Mouse (Mus musculus): ENCODE results near the gene Rplp0. TPM values are rescaled to one million over a fixed set of nuclear protein-coding genes. Genes with fewer than 3 reads are reported as not detected.

Gene Rplp0
- polyA plus RNA-seq, 1 experiment from 2014 or later: 903 TPM

DNA sequence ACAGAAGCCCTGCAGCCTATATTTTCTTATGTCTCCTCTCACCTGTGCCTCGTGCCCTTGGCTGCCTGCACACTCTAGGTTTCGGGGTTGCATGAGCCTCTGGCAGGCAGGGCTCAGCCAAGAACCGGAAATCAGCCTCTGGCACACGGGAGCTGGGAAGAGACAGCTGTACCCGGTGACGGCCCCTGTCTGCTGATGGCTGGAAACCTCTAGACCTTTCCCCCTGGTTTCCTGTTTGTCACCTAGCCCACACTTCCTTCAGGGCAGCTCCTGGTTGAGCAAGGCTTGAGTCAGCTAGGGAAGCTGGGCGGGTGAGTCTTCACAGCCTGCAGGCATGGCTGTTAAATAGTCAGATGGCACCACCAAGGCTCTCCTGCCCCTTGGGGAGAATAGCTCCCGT, 24.4 kb upstream of the Rplp0 start:
- Histone ChIP-seq H3K9me3 (ENCODE audit: control insufficient read depth, low read length) (no peaks in the 10 kb centered on the region), H3K36me3 (ENCODE audit: control insufficient read depth, insufficient read depth, low read length) (no peaks in the 10 kb centered on the region), H3K4me2 (ENCODE audit: low read depth, low read length) (no peak overlapping the region), H3K9ac (replicated peaks; ENCODE audit: low read depth, low read length) (no peak overlapping the region), H3K27ac (ENCODE audit: low read depth, low read length) (no peak overlapping the region), H3K27me3 (ENCODE audit: control insufficient read depth, insufficient read depth, low read length) (no peaks in the 10 kb centered on the region), H3K4me1 (ENCODE audit: control insufficient read depth, insufficient read depth, low read length) (peaks cover 20% of the 10 kb centered on the region), H3K4me3 (ENCODE audit: low read depth, low read length) (no peak overlapping the region)
- 49% methylated on average over 8 of the region's 8 CpGs for WGBS
- ATAC-seq (ENCODE audit: low read depth): no peak

DNA sequence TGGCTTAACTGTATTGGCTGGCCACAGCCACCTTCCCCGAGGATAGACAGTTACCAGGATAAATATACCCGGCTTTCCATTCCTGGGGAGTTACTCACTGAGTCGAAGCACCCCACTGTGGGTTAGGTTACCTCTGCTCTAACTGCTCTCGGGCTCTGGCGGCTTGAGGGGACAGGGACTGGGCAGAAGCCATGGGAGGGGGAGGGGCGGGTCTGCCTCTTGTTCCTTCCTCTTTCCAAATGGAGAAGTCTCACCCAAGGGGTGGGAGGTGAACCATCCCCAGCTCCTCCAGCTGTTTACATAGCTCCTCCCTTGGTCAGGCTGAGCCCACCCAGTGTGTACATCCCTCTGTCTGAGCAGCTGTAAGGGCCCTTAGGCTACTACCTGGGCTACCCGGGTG, 23.6 kb upstream of the Rplp0 start:
- no peak for ATAC-seq (ENCODE audit: low read depth)

GRCm38 (mm10) chr5:115538017-115538692, 21.1 kb upstream of the Rplp0 start:
- ATAC-seq (ENCODE audit: low read depth): no peak; the same call in 1 of the 2 replicates
- WGBS: 73% methylated on average over 13 of the region's 13 CpGs

More for the DNA sequence above, 23.6 kb upstream of the Rplp0 start:
- 37% methylated on average over 7 of the region's 7 CpGs for WGBS
- no peak overlapping the region for H3K9ac ChIP-seq (replicated peaks; ENCODE audit: low read depth, low read length)
- H3K27ac ChIP-seq (ENCODE audit: low read depth, low read length): no peak overlapping the region
- H3K27me3 ChIP-seq (ENCODE audit: control insufficient read depth, insufficient read depth, low read length): no peaks in the 10 kb centered on the region
- no peaks in the 10 kb centered on the region for H3K36me3 ChIP-seq (ENCODE audit: control insufficient read depth, insufficient read depth, low read length)
- H3K4me3 ChIP-seq (ENCODE audit: low read depth, low read length): no peak overlapping the region
- no peaks in the 10 kb centered on the region for H3K9me3 ChIP-seq (ENCODE audit: control insufficient read depth, low read length)
- H3K4me1 ChIP-seq (ENCODE audit: control insufficient read depth, insufficient read depth, low read length): peaks cover 20% of the 10 kb centered on the region
- no peak overlapping the region for H3K4me2 ChIP-seq (ENCODE audit: low read depth, low read length)

DNA sequence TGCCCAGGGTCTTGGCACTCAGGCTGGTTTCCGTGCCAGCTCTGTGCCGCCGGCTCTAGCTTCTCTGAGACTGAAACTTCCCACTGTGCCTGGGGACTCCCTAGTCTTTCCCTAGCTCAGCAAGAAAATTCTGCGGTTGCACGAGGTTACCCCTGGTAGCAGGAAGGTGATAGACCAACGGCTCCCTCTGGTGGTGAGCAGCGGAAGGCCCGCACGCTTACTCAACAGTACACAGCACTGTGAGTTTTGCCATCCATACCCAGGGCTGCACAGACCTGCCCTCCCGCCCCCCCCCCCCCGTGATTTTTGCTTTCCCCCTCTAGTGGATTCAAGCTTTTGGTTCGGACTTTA, 20.6 kb upstream of the Rplp0 start:
- Histone ChIP-seq H3K27ac (ENCODE audit: low read depth, low read length) (no peak overlapping the region), H3K4me1 (ENCODE audit: control insufficient read depth, insufficient read depth, low read length) (peaks cover 16% of the 10 kb centered on the region), H3K27me3 (ENCODE audit: control insufficient read depth, insufficient read depth, low read length) (no peaks in the 10 kb centered on the region), H3K4me3 (ENCODE audit: low read depth, low read length) (no peak overlapping the region), H3K9ac (replicated peaks; ENCODE audit: low read depth, low read length) (no peak overlapping the region), H3K9me3 (ENCODE audit: control insufficient read depth, low read length) (no peaks in the 10 kb centered on the region), H3K4me2 (ENCODE audit: low read depth, low read length) (no peak overlapping the region), H3K36me3 (ENCODE audit: control insufficient read depth, insufficient read depth, low read length) (no peaks in the 10 kb centered on the region)
- ATAC-seq (ENCODE audit: low read depth): peak; percentile 88
- 2% methylated on average over 12 of the region's 12 CpGs for WGBS

More at GRCm38 (mm10) chr5:115538017-115538692, 21.1 kb upstream of the Rplp0 start:
- Histone ChIP-seq H3K9ac (replicated peaks; ENCODE audit: low read depth, low read length) (0 out of 2 replicates have a peak overlapping the region, but pooled peaks have one; percentile 7), H3K36me3 (ENCODE audit: control insufficient read depth, insufficient read depth, low read length) (no peaks in the 10 kb centered on the region), H3K4me2 (ENCODE audit: low read depth, low read length) (no peak overlapping the region), H3K9me3 (ENCODE audit: control insufficient read depth, low read length) (no peaks in the 10 kb centered on the region), H3K4me1 (ENCODE audit: control insufficient read depth, insufficient read depth, low read length) (peaks cover 11% of the 10 kb centered on the region), H3K27ac (ENCODE audit: low read depth, low read length) (no peak overlapping the region), H3K4me3 (ENCODE audit: low read depth, low read length) (no peak overlapping the region), H3K27me3 (ENCODE audit: control insufficient read depth, insufficient read depth, low read length) (no peaks in the 10 kb centered on the region)

DNA sequence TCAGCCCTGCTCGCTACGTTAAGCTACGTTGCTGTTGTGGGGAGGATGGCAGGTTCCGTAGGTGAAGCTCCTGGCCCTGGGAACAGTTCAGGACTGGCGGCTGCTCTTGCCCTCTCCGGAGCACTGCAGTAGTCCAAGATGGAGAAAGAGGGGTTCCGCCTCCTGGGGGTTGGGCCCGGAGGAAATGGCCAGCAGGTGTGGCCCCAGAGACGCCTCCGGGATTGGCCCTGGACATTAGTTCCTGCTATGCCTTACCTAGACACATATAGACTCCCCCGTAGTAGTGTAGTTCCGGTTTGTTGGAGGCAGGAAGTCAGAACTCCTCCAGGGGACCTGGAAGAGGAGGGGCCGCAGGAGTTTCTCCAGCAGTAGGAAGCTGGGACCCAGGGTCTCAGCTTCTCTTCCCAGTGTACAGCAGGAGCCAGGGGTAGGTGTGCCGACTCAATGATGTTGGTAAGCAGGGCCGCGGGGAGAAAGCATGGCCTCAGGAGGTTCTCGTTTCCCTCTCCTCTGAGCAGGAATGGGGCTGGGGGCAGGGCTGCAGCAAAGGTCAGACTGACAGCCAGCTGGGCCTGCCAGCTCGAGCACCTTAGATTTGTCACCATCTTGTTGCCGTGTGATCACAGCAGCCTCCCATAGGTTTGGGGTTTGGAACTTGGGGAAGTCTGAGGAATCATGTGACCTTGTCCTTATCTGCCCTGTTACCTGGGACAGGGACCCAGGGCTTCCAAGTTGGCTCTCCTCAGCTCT, 16.5 kb upstream of the Rplp0 start:
- Histone ChIP-seq H3K4me2 (ENCODE audit: low read depth, low read length) (no peak overlapping the region), H3K27ac (ENCODE audit: low read depth, low read length) (0 out of 2 replicates have a peak overlapping the region, but pooled peaks have one; percentile 18), H3K27me3 (ENCODE audit: control insufficient read depth, insufficient read depth, low read length) (no peaks in the 10 kb centered on the region), H3K36me3 (ENCODE audit: control insufficient read depth, insufficient read depth, low read length) (0 out of 2 replicates have a peak, but pooled peaks cover 7% of the 10 kb centered on the region), H3K4me3 (ENCODE audit: low read depth, low read length) (no peak overlapping the region), H3K9me3 (ENCODE audit: control insufficient read depth, low read length) (no peaks in the 10 kb centered on the region), H3K4me1 (ENCODE audit: control insufficient read depth, insufficient read depth, low read length) (peaks cover 20% of the 10 kb centered on the region), H3K9ac (replicated peaks; ENCODE audit: low read depth, low read length) (no peak overlapping the region)
- 70% methylated on average over 19 of the region's 19 CpGs for WGBS
- no peak for ATAC-seq (ENCODE audit: low read depth)

- Histone ChIP-seq H3K9ac (replicated peaks; ENCODE audit: low read depth, low read length) (0 out of 2 replicates have a peak overlapping the region, but pooled peaks have one; percentile 1), H3K4me1 (ENCODE audit: control insufficient read depth, insufficient read depth, low read length) (0 out of 2 replicates have a peak, but pooled peaks cover 15% of the 10 kb centered on the region), H3K36me3 (ENCODE audit: control insufficient read depth, insufficient read depth, low read length) (peaks cover 9% of the 10 kb centered on the region; the same call in 1 of the 2 replicates), H3K27me3 (ENCODE audit: control insufficient read depth, insufficient read depth, low read length) (no peaks in the 10 kb centered on the region), H3K4me2 (ENCODE audit: low read depth, low read length) (peak overlapping the region; percentile 8; the same call in 1 of the 2 replicates), H3K27ac (ENCODE audit: low read depth, low read length) (no peak overlapping the region), H3K4me3 (ENCODE audit: low read depth, low read length) (no peak overlapping the region), H3K9me3 (ENCODE audit: control insufficient read depth, low read length) (no peaks in the 10 kb centered on the region)
- peak; percentile 70; the same call in 1 of the 2 replicates for ATAC-seq (ENCODE audit: low read depth)
- 54% methylated on average over 17 of the region's 17 CpGs for WGBS
Measured at GRCm38 (mm10) chr5:115543509-115544253, 15.6 kb upstream of the Rplp0 start.

DNA sequence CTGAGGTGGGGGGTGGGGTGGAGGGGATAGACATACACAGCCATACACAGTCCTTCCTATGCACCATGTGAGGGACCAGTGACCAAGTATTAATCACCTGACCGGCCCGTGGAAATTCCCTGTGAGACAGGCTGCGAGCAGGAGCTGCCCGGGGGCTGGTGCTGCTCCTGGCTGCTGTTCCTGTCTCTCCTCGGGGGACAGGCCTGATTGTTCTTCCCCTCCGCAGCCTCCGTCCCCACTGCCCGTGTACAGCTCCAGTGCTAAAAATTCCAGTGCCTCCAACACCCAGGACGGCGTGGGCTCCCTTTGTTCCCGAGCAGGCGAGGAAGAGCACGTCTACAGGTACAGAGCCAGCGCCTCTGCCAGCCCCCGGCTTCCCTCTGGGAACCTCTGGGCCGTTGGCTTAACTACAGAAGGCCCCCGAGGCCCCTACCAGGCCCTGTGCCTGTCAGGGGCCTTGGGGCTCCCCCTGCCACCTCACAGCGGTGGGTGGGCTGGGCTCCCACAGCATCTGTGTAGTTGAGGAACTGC, 14.5 kb upstream of the Rplp0 start:
- Histone ChIP-seq H3K4me1 (ENCODE audit: control insufficient read depth, insufficient read depth, low read length) (0 out of 2 replicates have a peak, but pooled peaks cover 15% of the 10 kb centered on the region), H3K4me2 (ENCODE audit: low read depth, low read length) (no peak overlapping the region), H3K27ac (ENCODE audit: low read depth, low read length) (no peak overlapping the region), H3K27me3 (ENCODE audit: control insufficient read depth, insufficient read depth, low read length) (no peaks in the 10 kb centered on the region), H3K9me3 (ENCODE audit: control insufficient read depth, low read length) (no peaks in the 10 kb centered on the region), H3K36me3 (ENCODE audit: control insufficient read depth, insufficient read depth, low read length) (peaks cover 16% of the 10 kb centered on the region; the same call in 1 of the 2 replicates), H3K4me3 (ENCODE audit: low read depth, low read length) (no peak overlapping the region), H3K9ac (replicated peaks; ENCODE audit: low read depth, low read length) (no peak overlapping the region)
- no peak for ATAC-seq (ENCODE audit: low read depth)
- WGBS: 59% methylated on average over 18 of the region's 18 CpGs

GRCm38 (mm10) chr5:115545636-115546035, 13.6 kb upstream of the Rplp0 start:
- H3K4me2 ChIP-seq (ENCODE audit: low read depth, low read length): no peak overlapping the region
- WGBS: 79% methylated on average over 14 of the region's 14 CpGs
- H3K27me3 ChIP-seq (ENCODE audit: control insufficient read depth, insufficient read depth, low read length): no peaks in the 10 kb centered on the region
- H3K4me3 ChIP-seq (ENCODE audit: low read depth, low read length): no peak overlapping the region
- H3K9ac ChIP-seq (replicated peaks; ENCODE audit: low read depth, low read length): no peak overlapping the region
- no peaks in the 10 kb centered on the region for H3K9me3 ChIP-seq (ENCODE audit: control insufficient read depth, low read length)
- H3K27ac ChIP-seq (ENCODE audit: low read depth, low read length): no peak overlapping the region
- H3K36me3 ChIP-seq (ENCODE audit: control insufficient read depth, insufficient read depth, low read length): peaks cover 16% of the 10 kb centered on the region; the same call in 1 of the 2 replicates
- ATAC-seq (ENCODE audit: low read depth): no peak
- 0 out of 2 replicates have a peak, but pooled peaks cover 15% of the 10 kb centered on the region for H3K4me1 ChIP-seq (ENCODE audit: control insufficient read depth, insufficient read depth, low read length)

Data from neural tube, embryonic 14.5 days (tissue).